Mouse (Mus musculus) embryo, embryonic 10.5 days (tissue): ENCODE measurements around the gene Aebp2.

ENCODE experiments used
- DNase-seq: peaks from one replicate; pipeline ENCODE4 v3.0.0-alpha.2; 2015; ENCODE audit warnings: low spot score

Aebp2 gene

GRCm38 (mm10) chr6:140697994-140698393 is 75.5 kb downstream of the Aebp2 start:
- DNase-seq: no peak

GRCm38 (mm10) chr6:140698596-140698995 is 76.1 kb downstream of the Aebp2 start:
- DNase-seq: no peak

- no peak for DNase-seq
These were observed 78.8 kb downstream of the Aebp2 start for GRCm38 (mm10) chr6:140701259-140701658.

- no peak for DNase-seq
These were observed 82.7 kb downstream of the Aebp2 start for GRCm38 (mm10) chr6:140705132-140705531.

GRCm38 (mm10) chr6:140706056-140706455 is 83.6 kb downstream of the Aebp2 start:
- no peak for DNase-seq

DNA sequence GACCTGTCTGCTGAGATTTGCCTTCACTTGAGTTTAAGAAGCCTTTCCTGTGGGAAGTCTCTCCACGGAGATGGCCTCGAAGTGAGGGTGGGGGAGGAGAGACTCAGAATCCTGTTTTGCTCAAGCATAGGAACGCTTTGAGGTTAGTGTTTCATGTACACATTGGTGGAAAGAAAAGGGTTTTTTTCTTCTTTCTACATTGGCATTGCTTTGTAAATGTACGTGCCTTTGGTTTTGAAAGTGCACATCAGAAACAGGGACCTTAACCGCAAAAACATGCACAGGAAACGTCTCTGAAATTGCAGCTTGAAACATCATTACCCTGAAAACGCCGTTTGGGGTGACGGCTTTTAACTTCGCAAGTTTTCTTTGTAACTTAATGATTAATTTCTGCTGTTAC is 85.6 kb downstream of the Aebp2 start:
- no peak for DNase-seq

- DNase-seq: peak; percentile 26
These were observed 87.1 kb downstream of the Aebp2 start for GRCm38 (mm10) chr6:140709415-140710107.

GRCm38 (mm10) chr6:140712754-140713153 is 90.3 kb downstream of the Aebp2 start:
- peak; percentile 87 for DNase-seq

- peak; percentile 90 for DNase-seq
These were observed 92.5 kb downstream of the Aebp2 start for GRCm38 (mm10) chr6:140714905-140715365.

DNA sequence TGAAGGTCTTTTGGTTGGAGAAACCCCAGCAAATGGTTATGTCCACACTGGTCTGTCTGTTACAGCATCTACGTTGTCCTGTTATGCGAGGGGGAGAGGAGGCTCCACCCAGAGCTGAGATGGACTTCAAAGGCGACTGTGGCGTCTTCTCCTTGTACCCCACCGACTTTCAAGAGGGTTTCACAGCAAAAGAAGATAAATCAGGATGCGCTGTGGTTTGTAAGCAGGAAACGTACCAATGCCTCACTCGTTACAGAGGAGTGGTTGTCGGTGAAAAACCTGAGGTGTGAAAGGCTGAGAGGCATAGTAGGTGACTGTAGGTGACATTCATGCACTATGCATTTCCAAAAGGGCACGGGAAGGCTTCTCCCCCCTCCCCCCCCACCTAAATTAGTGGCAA is 99.6 kb downstream of the Aebp2 start:
- no peak for DNase-seq
